Mouse (Mus musculus) left cerebral cortex, postnatal 25 days (tissue): ENCODE data around the gene Dync1li1. TPM values are rescaled to one million over a fixed set of nuclear protein-coding genes. Genes with fewer than 3 reads are reported as not detected.
"Not testable (repeated sequence)": the region's sequence is repeated elsewhere in the genome, so short reads cannot be mapped to it uniquely, and the experiment has no call there.

Experiments
- DNase-seq, 2 experiments: peaks; one replicate each; pipeline ENCODE4 v3.0.0; 2022; ENCODE audit warnings: low spot score in 2 of 2, mixed read lengths in 1 of 2
- intact Hi-C: fragments of 180-260 bp; cut with DNase I; formaldehyde crosslinking; loops from one replicate; pipeline ENCODE4 v1.15.1; 2025
- total RNA-seq, 2 experiments: library from RNA; stranded (reverse); gene quantifications; 2 replicates each; pipeline ENCODE4 v1.2.3; 2021

The Dync1li1 gene
- total RNA-seq = 10 to 100 TPM; 90.1 to 93.7 TPM

- DNase-seq = peak; percentile 96 to 98
- intact Hi-C loops = loop anchor here (2.0 kb wide), 1 partner anchor 48 kb away; the partner anchor contains the start of gene Cnot10
Observed at GRCm38 (mm10) chr9:114688252-114688952, at the start of gene Dync1li1. Dync1li1 (plus strand) TSS chr9:114688790.

DNA sequence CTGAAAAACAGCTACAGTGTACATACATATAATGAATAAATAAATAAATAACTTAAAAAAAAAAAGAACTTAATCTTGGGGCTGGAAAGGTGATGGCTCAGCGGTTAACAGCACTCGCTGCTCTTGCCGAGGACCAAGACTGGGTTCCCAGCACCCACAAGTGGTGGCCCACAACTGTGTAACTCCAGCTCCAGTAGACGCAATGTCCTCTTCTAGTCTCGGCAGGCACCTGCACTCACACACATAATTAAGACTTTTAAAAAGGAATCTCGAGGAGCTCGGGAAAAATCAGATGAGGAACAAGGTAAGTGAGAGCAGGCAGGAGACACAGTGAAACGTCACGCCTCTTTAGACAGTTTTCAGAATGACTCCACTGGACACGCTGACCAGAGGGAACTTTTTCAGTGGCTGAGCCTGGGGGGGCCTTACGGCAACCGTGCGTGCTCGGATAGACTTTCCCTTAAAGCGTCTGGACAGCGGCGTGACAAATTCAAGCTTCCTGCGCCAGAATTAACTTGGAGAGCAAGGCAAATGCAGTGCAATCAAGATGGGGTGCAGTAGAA is 49.3 kb upstream of the Dync1li1 start:
- DNase-seq = no peak
- intact Hi-C loops = no loop called here

- DNase-seq = peak; percentile 97
- intact Hi-C loops = loop anchor here (2.0 kb wide), 1 partner anchor 49 kb away; the partner anchor contains the start of gene Dync1li1
Observed at GRCm38 (mm10) chr9:114639839-114640646, 48.5 kb upstream of the Dync1li1 start, which contains the start of gene Cnot10. Cnot10 (minus strand) TSS chr9:114640184.

- intact Hi-C loops = loop anchor here (5.0 kb wide), 1 partner anchor 65 kb away; no protein-coding TSS in a partner anchor
- peak; percentile 70 to 95 for DNase-seq
Observed at GRCm38 (mm10) chr9:114646556-114647505, 41.8 kb upstream of the Dync1li1 start.

GRCm38 (mm10) chr9:114647506-114648432 is 40.8 kb upstream of the Dync1li1 start:
- no peak for DNase-seq
- intact Hi-C loops = loop anchor here (1.0 to 5.0 kb wide), 2 partner anchors 65 to 80 kb away; no protein-coding TSS in a partner anchor

- not testable (repeated sequence) for DNase-seq
- intact Hi-C loops = loop anchor here (1.0 to 5.0 kb wide), 2 partner anchors 64 to 79 kb away; no protein-coding TSS in a partner anchor
Observed at GRCm38 (mm10) chr9:114648472-114648871, 40.1 kb upstream of the Dync1li1 start.

DNA sequence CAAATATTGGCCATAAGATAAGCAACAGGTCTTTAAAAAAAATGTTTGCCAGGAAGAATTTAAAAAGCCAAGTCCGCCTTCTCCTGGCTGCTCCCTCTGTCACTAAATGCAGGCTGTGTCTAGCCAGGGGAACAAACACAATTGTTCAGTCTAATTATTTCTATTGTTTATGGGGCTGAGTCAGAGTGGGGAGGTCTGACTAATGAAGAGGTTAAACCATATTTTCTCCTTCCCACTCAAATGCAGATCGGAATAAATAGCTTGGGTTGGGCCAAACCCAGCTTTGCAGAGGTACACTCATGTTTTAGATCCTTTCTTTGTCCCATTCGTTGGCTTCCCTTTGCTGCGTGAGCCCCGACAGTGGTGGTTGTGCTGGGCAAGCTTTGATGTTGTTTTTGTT is 39.2 kb upstream of the Dync1li1 start:
- no peak for DNase-seq
- intact Hi-C loops = loop anchor here (5.0 kb wide), 1 partner anchor 63 kb away; no protein-coding TSS in a partner anchor

GRCm38 (mm10) chr9:114650938-114651634 is 37.5 kb upstream of the Dync1li1 start:
- DNase-seq = no peak
- intact Hi-C loops = no loop called here

DNA sequence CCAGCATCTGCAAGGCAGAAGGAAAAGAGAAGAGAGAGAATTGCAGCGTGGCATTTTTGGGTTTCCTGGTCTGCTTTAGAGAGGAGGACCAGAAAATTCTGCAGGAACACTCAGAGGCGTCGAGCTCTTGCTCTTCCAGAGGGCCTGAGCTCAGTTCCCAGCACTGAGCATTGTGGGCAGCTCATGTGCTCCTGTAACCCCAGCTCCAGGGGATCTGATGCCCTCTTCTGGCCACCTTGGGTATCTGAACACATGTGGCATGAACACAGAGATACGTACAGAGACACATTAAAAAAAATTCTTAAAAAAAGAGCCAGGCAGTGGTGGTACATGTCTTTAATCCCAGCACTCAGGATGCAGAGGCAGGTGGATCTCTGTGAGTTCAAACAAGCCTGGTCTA is 33.2 kb upstream of the Dync1li1 start:
- DNase-seq = no peak
- intact Hi-C loops = no loop called here

- no peak for DNase-seq
- intact Hi-C loops = no loop called here
Observed at GRCm38 (mm10) chr9:114656701-114657100, 31.9 kb upstream of the Dync1li1 start.

- no peak for DNase-seq
Observed at GRCm38 (mm10) chr9:114660506-114660905, 28.1 kb upstream of the Dync1li1 start.

GRCm38 (mm10) chr9:114660983-114661382 is 27.6 kb upstream of the Dync1li1 start:
- intact Hi-C loops = no loop called here

More at GRCm38 (mm10) chr9:114660506-114660905, 28.1 kb upstream of the Dync1li1 start:
- intact Hi-C loops = no loop called here

DNA sequence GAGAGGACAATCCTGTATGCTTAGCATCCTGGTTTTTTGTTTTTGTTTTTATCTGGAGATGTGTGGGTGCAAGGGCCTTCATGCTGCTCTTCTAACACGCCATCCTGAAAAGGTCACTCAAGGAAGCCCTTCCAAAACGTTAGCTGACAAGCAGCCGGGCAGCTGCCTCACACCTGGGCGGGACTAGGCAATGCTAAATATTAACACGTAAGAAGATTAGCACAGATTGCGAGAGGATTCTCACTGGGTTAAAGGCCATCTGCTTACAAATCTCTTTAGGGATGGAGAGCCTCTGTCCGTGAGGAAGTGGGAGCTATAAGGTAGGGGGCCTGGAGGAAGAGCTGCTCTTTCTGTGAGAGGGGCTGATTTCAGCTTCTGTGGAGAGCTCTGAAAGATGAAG is 26.6 kb upstream of the Dync1li1 start:
- intact Hi-C loops = no loop called here
- DNase-seq = no peak

More at GRCm38 (mm10) chr9:114660983-114661382, 27.6 kb upstream of the Dync1li1 start:
- DNase-seq = no peak

DNA sequence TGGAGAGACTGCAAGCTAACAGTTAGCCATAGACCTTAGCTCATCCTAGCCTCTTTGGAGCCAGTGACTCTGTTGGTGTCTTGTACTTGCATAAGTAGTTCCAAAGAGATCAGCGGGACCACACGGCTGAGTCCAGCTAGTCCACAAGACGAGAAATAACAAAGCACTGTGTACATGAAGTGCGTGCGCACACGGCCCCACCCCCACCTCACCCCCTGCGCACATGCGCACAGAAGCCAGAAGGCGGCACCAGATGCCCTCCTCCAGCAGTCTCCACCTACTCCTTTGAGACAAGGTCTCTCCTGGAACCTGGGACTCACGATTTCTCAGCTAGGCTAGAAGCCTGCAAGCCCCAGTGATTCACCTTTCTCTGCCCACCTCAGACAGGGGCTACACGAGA is 24.8 kb upstream of the Dync1li1 start:
- intact Hi-C loops = no loop called here
- DNase-seq = peak in 1 of 2 experiments; percentile 34

DNA sequence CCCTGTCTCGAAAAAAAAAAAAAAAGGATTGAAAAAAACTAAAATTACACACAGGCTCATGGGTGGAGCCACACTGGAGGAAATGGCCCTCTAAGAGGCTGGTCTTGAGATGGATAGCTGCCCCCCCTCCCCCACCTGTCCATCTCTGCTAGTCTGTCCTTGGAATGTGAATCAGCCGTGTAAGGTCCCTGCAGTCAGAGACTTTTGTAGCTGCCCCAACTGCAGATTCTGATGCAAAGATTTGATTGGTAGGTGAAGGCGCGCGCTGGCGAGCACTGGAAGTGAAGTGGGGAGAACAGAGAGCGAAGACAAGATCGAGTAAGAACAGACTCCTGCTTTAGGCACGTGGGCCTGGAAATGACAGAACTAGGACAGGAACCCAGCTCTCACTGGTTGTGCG is 21.7 kb upstream of the Dync1li1 start:
- intact Hi-C loops = no loop called here
- DNase-seq = no peak

DNA sequence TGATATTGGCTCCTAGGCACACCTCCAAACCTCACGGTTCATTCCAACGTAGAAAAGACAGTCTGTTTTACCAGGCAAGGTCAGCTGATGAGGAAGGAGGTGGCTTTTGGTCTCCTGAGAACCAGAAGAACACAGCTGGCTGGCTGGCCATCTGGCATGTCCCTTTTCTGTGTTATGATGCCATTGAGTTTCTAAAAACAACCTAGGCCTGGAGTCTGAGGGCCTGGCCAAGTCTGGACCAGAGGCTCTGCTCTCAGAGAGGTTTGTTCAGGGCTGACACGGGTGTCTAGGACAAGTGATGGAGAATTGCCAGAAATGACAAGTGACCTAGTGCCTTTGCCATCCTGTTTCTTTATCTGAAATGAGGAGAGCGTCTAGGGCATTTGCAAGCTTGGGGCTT is 20.5 kb upstream of the Dync1li1 start:
- DNase-seq = no peak
- intact Hi-C loops = no loop called here

- DNase-seq = no peak
- intact Hi-C loops = no loop called here
Observed at GRCm38 (mm10) chr9:114669011-114669410, 19.6 kb upstream of the Dync1li1 start.
